Mouse (Mus musculus) megakaryocyte, adult 5-6 weeks (primary cell): Measurements from ENCODE around the gene Zfp951. TPM values are rescaled to one million over a fixed set of nuclear protein-coding genes. Genes with fewer than 3 reads are reported as not detected.
"Not testable (repeated sequence)": the region's sequence is repeated elsewhere in the genome, so short reads cannot be mapped to it uniquely, and the experiment has no call there.

Experiments used
- ATAC-seq: 2 replicates; pipeline ENCODE4 v1.8.0; 2016; ENCODE audit warnings: mild to moderate bottlenecking, inconsistent platforms; ENCODE audit not compliant: poor library complexity, severe bottlenecking
- total RNA-seq, 2 experiments: library from RNA; stranded (forward) in 1 of 2; stranded (reverse) in 1 of 2; fragments of 153-499, 151-499 nt in 1 of 2; fragments of 221-1000, 200-1000 nt in 1 of 2; gene quantifications; 2 replicates each; pipeline versions ENCODE4 v1.2.3 to v1.2.4; 2015 to 2017

Gene Zfp951
- 5.6 and 6.8 TPM in 2 replicates for total RNA-seq (2015)
- total RNA-seq (2017), result 5.4 and 7.4 TPM in 2 replicates

DNA sequence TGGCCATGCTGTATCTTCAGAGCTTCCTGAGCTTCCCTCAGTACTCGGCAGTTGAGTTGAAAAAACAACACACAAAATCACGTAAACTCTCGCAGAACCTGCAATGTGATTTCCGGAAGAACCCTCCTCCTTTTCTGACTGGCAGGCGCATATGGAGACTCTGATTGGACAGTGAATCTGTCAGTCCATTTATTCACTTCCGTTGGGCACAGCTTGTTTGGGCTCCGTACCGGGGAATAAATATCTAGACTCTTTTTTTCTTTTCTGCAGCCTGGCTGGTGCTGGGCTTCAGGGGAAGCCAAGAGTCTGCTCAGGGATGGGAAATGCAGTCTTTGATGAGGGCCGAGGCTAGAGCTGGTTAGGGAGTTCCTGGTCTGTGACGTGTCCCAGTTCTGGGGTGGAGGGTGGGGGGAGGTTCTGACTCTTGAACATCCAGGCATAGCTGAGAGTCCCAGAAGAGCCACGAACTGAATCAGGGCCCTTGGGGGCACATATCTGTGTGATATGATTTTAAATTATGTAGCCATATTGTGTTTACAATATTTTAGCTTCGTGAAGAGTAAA is at the start of gene Zfp951:
Zfp951 (minus strand) TSS at position 109 of the 564 bp plus-strand sequence.
- ATAC-seq, result peak; percentile 99

- not testable (repeated sequence) for ATAC-seq
Observed at GRCm38 (mm10) chr5:104906556-104906955, 46.7 kb upstream of the Zfp951 start.

GRCm38 (mm10) chr5:104859045-104859961 is 567 bp downstream of the Zfp951 start:
- ATAC-seq, result peak; percentile 76

DNA sequence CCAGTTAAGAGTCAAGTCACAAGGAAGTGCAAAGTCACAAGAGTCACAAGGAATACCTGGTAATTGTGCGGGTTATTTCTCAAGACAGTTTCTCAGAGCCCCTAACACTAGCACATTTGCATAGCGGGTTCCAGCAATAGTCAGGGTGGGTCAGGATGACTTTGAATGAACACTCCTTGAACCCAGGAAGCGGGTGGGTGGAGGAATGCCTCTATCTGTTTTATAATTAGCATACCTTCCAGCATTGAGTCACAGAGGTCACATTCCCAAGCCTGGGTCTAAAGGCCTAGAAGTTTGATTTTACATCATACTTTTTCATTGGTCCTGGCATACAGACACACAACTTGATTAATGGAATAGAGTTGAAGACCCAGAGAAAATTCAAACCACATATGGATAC is 5.3 kb downstream of the Zfp951 start:
- not testable (repeated sequence) for ATAC-seq

DNA sequence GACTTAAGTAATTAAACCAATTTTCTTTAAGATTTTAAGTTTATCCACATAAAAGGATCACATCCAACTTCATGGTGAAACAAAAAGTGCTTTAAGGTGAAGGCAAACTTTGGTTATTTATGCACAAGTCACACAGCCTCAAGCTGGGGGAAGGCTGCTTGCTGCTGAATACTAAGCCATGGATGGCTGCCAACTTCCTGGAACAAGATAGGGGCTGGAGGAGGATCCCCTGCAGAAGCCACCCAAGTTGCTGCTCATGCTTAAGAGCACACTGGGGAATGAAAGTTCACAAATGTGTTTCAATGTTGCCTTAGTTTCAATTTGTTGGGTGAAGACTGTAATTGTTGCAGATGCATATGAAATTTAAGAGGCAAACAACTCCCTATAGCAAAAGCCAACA is 26.5 kb downstream of the Zfp951 start:
- no peak for ATAC-seq

GRCm38 (mm10) chr5:104829611-104830010 is 30.3 kb downstream of the Zfp951 start:
- ATAC-seq, result no peak

DNA sequence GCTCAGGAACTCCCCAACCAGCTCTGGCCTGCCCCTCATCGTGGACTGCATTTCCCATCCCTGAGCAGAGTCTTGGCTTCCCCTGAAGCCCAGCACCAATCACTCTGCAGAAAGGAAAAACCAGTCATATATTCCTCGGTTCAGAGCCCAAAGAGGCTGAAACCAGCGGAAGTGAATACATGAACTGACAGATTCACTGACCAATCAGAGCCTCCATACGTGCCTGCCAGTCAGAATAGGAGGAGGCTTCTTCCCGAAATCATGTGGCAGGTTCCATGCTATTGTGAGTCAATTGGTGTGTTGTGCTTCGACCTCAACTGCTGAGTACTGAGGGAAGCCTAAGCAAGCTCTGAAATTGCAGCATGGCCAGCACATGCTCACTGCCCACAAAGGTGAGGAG is 89.7 kb downstream of the Zfp951 start:
- ATAC-seq, result peak; percentile 82

Other genes starting within 250 kb of the Zfp951 start
- 3.0 and 3.5 TPM in 2 replicates for gene Abcg3, start 122.6 kb upstream of the Zfp951 start, total RNA-seq (2015)
- 5.3 and 6.4 TPM in 2 replicates for gene Abcg3, start 122.6 kb upstream of the Zfp951 start, total RNA-seq (2017)